Mouse (Mus musculus) urinary bladder, postnatal 36 days (tissue): ENCODE data around the gene Metap1d.
A peak's percentile ranks its signal among the peaks of the same experiment; 100 is the strongest.

Experiments used
- DNase-seq, 2 experiments: peaks; one replicate each; pipeline ENCODE4 v3.0.0; 2022; ENCODE audit warnings: low spot score in 2 of 2, mixed read lengths in 1 of 2

The Metap1d gene

DNA sequence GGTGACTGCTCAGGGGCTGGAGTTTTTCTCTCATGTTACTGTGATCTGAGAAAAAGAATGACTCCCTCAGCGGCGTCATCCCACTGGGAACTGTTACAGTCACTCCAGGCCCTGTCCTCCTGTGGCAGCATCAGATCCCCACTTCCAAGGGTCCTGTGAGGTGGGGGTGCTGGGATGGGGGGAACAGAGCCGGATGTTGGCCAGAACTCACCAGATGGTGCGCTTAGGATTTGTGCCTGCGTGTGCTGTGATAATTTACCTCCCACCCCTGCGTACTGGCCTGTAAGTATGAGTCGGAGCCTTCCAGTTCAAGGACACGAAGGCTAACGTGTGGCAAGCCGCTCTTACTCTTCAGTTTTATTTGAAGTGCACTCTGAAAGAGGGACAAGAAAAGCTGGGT is 22.2 kb downstream of the Metap1d start:
- no peak for DNase-seq

DNA sequence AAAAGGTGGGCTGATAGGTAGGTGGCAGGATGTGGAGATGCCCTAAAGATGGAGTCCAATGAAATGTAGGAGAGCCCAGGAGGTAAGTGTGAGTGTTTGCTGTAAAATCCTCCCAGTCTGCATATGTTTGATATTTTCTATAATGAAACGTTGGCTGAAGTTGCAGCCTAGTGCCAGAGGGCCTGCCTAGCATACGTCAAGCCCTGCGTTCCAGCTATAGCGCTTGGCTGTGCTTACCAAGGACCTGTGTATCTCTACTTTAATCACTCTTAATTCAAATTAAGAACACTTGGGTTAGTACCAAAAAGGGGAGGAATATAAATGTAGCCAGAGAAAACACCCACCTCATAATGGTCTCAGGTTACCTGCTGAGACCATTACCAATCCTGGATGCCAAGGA is 22.7 kb downstream of the Metap1d start:
- DNase-seq: no peak

DNA sequence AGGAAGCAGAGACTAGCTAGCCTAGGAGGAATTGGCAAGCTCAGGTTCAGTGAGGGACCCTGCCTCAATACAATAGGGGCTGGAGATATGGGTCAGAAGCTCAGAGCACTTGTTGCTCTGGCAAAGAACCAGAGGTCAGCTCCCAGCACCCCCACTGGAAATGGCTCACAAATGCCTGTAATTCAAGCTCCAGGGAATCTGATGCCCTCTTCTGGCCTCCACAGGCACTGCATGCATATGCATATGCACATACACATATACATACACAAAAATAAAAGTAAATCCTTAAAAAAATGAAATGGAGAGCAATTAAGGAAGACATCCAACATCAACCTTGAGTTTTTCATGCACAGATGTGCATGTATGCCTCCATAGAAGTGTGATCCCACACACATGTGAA is 24.7 kb downstream of the Metap1d start:
- no peak for DNase-seq

DNA sequence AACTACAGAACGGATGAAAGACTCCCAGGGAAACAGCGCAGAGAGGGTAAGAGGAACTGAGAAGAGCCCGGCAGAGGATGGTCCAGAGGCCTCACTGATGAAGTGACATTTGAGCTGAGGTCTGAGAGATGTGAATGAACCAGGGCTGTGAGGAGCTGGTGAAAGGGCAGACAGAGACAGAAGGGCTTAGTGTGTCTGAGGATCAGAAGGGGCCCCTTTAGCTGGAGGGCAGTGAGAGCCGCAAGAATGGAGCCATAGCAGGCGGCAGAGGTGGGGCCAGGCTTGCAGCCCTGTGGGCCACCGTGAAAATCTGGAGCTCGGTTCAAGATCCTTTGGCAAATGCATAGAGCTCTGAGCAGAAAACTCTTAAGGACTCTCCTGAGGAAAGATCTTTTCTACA is 26.8 kb downstream of the Metap1d start:
- DNase-seq: no peak

DNA sequence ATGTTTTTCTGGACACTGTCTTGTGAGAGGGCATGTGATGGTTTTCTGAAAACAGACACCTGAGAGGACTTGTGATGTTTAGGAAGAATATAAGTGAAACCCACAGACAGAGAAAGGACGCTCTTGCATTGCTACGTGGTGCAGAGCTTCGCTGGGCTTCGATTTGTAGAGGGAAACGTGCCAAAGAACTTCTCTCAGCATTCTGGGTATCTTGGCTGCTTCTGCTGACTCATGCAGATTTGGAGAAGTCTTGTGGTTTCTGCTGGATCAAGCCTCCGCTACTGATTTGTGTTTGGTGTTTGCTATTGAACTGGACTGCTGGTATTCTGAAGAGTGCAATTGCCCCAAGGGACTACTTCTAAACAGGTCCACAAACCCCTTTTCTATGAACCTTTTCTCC is 28.7 kb downstream of the Metap1d start:
- no peak for DNase-seq

DNA sequence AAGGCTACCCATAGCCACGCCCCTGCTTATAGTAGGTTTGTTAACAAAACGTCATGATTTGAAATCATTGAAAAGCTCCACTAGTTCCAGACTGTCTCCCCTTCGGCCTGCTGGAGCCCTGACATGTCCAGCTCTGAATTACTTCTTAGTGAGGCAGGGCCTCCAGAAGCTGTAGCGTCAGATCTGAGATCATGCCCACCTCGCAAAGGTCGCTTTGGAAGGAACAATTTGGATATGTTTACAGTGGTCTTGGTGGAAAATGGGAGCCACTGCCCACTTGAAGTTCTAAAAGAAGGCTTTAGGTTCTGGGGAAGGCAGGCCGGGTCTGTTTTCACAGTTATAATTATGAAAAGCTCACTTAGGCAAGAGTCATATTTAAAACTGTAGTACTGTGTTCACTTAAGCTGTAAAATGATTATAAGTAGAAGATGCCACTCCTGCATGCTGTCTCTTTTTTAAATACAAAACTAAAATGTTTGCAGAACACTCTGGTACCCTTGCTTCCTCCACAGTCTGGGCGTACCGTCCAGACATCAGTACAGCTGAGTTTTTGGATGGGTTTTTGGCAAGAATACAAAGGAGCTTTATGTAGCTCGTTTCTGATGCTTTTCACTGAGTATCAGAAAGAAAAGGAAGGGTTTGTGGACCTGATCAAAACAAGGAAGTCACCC is 30.1 kb downstream of the Metap1d start:
- DNase-seq: no peak

DNA sequence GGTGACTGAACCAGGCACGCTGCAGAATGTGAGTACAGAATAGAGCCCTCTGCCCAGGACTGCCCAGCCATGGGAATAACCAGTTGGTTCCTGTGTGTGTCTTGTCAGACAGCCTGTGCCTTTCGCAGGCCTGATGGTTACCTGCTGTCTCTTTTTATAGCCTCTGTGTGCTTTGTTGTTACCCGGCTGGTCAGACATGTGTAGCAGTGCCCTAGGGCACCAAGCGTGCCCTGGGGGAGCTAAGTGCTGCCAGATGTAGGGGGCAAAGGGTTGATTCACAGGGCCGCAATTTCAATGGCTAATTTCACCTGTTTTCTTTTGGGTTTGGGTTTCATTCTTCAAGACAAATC is 30.6 kb downstream of the Metap1d start:
- DNase-seq: no peak

DNA sequence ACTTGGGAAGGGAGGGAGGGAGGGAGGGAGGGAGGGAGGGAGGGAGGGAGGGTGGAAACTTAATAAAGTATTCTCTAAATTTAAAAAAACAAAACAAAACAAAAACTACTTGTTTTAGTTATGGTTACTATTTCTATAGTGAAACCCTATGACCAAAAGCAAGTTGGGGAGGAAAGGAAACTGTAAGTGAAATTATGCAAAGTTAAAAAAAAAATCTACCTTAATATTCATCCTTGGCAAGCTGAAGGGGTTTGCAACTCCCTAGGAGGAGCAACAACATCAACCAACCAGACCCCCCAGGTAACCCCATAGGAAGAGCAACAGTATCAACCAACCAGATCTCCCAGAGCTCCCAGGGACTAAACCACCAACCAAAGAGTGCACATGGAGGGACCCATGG is 38.2 kb downstream of the Metap1d start:
- DNase-seq: no peak

DNA sequence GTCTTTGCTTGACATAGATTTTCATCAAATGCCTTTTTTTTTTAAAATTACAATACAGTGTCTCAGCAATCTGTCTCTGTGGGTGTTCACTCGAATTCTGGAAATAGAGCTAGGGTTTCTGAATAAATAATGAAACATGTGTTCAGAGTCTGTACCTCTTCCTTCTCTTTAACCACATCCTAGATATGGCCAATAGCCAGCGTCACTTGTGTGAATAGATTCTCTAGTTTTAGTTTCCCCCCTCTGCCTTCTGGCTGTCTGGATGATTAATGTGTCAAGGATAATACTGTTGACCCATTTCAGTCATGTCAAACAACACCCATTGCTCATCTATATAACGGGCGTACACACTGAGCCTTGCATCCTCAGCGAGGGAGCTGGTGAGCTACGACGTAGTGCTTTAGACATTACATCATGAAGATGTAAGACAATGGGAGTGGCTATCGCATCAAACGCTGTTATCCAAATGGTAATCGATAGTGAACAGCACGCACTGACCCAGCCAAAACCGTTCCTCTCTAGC is 40.1 kb downstream of the Metap1d start:
- no peak for DNase-seq

DNA sequence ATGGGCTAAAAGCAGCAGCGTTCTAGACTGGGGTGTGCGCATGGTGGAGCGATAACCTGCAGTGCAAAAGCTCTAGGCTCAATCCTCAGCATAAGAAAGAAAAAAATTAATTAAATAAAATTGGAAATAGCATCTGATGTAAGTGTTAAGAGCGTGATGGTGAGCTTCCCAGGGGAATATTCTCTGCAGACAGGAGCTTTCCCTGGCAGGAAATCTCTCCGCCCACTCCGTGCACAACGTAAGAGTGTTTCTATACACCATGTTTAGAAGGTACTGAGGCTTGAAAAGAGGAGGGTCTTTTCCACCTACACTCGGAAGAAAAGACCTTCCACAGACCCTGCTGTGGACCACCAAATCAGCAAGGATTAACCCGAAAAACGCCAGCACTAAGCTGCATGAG is 41.4 kb downstream of the Metap1d start:
- DNase-seq: no peak

DNA sequence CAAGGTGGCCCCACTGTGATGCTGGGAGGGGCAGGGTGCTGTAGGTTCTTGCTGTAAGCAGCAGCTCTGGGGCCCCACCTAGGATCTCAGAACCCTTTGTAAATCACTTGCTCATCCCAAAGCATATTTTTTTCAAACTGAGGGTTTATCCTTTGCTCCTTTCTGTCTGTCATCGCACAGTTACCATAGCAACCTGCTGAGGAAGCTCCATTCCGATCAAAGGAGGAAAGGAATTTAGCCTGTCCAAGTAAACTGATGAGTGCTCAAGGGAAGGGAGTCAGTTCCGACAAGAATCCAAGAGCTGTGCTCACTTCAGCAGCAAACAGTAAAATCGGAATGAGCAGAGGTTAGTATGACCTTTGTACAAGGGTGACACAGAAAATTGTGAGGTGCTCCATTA is 41.9 kb downstream of the Metap1d start:
- DNase-seq: no peak

DNA sequence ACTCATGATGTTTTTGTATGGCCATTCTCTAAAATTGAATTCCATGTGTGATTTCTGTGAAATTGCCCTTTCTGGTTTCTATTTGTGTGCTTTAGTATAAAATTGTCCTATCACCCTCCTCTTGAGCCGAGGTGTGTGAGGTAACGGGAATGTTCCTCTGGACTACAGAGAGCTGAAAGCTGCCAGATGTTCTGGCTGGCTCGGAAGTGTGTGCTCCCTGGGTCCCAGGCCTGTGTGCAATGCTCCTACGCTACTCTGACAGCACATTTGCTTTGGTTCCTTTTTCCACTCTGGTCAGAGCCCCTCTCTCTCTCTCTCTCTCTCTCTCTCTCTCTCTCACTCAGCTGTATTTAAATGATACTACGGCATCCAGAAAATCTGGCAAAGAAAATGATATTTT is 44.1 kb downstream of the Metap1d start:
- no peak for DNase-seq

DNA sequence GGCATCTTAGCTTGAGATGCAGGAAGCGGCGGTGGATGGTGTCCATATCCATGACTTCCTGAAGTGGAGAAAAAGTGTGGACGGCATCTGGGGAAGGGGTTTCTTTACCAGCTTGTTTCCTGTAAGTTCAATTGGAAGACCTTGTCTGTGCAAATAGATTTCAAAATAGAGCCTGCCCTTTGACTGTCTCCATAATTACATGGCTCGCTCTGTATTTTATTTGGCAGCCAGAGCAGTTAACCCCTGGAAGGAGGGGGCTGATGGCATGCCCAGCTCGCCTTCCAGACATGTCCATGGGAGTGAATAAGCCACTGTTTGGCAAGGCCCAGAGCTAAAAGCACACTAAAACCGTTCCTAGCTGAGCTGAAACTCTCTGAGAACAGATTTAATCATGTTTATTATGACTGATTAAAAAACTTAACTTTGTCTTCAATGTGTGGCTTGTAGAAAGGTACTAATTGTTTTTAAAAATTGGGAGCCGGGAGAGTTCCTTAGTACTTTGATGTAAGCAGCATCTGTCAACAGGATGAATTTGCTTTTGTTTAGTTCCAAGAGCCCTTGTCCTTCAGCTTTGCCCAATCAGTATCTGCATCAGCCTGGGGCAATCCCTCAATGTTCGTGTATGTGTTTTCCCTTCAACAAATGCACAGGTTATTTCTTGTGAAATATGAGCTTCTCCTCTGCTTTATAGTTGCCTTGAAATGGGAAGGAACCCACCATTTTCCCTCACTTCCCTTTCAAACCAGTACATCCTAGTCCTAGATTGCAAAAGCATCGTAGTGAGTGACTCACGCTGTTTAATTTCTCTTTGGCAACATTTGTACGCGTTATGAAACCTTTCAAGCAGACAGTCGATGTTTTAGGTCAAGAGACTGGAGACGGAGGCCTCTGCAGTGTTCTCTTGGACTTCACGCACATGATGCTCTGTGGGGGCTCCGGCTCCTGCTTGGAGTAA is 46.5 kb downstream of the Metap1d start:
- peak in 1 of 2 experiments; percentile 8 for DNase-seq

DNA sequence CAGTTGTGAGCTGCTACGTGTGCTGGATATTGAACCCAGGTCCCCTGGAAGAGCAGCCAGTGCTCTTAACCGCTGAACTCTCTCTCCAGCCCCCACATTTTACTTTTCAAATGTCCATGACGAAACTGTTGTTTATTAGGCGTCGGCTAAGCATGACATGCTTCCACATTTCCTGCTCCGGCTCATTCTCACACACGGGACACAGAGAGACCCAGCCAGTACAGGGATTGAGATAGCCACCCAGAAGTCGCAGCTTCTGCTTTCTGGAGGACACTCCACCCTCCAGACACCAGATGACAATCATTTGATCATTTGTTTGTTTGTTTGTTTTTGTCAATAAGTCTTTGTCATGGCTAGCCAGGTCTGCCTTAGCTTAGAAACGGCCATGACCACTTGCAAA is 51.8 kb downstream of the Metap1d start:
- DNase-seq: no peak

DNA sequence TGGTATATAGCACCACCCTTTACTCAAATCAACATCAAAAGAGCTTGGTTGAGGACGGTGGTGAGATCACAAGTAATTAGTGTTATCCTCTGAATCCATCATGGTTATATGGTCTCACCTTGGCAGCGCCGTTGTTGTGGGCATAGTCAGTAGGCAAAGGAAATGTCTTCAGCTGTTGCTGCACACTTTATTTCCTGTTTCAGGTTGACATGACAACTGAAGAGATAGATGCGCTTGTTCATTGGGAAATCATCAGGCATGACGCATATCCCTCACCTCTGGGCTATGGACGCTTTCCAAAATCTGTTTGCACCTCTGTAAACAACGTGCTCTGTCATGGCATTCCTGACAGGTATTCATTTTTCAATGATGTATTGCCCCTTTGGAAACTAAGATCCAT is 58.1 kb downstream of the Metap1d start:
- DNase-seq: no peak

DNA sequence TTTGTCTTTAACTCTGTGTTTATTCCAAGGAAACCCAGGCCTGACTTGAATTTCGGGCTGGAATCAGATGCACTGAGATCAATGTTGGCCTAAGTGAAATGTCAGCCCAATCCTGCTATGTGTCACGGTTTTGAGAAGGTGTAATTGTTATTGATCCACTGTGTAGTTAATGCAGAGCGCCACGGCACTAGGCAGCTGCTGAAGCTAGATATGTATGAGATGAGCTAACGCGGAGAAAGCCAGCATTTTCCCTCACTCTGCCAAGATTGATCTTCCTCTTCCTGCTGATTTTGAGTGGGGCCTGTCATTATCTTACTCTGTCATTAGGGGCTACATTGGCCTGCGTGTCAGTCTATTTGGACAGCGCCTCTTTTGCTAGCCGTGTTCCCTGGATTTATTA is 59.2 kb downstream of the Metap1d start:
- no peak for DNase-seq

DNA sequence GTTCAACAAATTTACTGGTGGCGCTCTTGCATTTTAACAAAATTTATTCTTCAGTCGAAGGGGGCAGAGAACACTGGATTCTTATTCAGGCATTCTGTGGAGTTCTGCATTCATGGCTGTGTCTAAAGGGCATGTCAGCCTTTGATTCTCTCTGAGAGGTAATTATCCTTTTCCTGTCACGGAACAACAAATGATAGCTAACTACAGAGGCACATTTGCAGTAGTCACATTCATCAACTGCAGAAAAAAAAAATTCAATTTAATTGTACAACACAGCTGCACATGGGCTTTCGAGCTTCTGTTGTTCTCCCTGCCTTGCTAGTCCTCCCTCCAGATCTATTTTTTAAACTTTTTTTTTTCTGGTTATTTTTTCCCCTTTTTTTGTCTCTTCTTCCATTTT is 63.9 kb downstream of the Metap1d start:
- DNase-seq: no peak

DNA sequence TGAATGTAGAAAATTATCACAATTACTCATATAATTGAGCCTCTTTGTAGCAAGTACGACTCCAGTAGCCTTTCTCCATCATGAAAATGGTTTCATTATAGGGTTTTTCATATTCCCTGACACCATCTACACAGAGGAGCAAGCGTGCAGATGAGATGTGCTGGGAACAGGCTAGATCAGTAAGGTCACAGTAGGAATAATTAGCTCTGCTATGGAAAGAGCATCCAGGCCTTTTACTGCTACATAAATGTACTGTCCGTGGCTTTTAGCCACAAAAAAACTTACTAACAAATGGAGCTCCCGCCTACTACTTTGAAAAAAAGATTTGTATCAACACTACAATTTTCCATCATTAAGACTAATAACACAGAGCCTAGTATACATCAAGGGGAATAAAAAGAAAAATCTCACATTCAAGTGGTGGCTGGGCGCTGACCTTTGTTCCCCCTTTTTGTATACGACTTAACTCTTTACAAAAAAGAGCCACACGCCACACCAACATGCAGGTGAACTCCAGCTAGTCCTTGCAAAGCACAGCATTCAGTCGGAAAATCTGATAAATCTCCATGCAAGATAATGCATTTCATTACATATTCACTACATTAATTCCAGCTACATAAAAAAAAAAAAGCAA is 64.5 kb downstream of the Metap1d start:
- DNase-seq: no peak

DNA sequence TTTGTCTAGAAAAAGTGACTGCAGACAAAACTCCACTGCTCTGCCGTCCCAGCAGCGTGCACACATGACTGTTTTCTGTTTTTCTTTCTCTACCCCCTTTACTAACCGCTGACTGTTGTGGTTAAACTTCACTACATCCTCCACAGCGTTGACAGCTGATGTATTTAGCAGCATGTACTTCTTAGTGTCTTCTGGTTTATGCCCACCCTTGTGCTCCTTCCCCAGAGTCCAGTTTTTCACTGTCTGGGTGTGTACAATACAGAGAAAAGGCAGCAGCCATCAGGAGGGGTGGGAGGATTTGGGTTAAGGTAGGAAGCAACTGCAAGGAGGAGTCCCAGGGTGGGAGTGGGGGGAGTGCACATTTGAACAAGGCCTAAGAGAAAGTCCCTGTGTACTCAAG is 69.8 kb downstream of the Metap1d start:
- DNase-seq: no peak

DNA sequence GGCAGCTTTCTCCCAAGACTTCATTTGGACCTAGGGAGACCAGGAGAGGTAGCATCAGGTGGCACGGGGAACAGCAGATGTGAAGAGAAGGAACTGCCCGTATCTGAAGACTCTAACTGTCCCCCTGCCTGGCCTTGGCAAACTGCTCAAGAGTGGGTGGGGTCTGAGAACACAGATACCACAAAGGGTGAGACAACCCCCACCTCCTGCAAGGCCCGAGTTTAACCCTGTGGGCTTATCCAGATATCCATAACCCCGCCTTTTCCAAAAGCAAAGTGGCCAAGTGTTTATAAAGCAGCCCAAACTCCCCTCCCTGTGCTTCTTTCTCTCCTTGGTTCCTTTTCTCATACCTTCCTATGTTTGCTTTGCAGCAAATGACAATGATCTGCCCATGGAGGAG is 70.4 kb downstream of the Metap1d start:
- no peak for DNase-seq

DNA sequence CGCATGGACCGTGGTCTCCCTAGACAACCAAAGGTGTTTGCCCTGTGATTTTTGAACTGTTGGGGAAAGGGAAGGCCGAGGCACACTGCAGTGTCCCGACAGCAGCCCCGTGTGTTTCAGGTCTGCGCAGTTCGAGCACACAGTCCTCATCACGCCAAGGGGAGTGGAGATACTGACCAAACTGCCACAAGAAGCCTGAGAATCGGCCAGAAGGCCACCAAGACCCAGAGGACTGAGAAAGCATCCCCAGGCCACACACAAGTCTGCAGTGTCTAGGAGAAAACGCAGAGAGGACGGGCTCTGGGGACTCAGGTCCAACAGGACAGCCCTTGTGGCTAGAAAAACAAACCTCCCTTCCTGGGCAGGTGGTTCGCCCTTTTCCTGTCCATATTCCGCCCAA is 71.7 kb downstream of the Metap1d start:
- no peak for DNase-seq

DNA sequence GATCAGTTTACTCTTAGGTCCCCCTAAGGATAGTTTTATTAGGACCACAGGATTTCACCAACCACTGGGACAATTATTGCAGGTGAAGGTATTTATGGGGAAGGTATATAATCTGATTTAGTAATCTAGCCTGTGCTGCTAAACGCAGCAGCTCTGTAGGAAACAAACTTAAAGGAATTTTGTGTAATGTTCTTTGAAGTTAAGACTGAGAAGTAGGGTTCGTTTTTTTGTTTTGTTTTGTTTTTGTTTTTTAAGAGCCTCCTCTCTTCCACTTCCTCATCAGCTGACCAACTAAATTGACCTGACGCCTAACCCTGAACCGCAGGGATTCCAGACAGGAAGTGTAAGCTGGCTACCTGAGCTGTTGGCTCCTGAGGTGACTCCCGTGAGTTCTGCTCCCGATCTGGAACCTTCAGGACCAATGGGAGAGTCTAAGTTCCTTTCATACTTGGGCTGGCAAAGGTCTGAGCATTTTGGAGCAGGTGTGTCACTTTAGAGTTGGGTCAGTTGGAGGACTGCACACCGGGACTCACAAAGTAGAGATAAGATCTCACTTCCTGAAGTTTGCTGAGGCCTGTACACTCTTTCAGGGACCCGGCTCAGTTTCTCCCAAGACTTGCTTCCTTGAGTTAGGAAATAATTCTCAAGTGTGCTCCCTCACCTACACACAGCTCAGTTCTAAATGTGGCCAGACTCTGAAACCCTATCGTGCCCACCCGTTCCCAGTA is 73.7 kb downstream of the Metap1d start:
- no peak for DNase-seq
